Mouse (Mus musculus) adrenal gland, postnatal 0 days (tissue): ENCODE data around the gene Ptk6. TPM values are rescaled to one million over a fixed set of nuclear protein-coding genes. Genes with fewer than 3 reads are reported as not detected.

Experiments
- polyA plus RNA-seq: library from polyadenylated mRNA; unstranded; fragments of >200 nt; fragmentation: Nextera tagmentation; extraction: Ambion mirVana; gene quantifications from 2 replicates; pipeline ENCODE4 v1.2.1, GENCODE M21; 2015

Ptk6 gene
- polyA plus RNA-seq = 0.05 TPM in 1 of 2 replicates, not detected in the other

DNA sequence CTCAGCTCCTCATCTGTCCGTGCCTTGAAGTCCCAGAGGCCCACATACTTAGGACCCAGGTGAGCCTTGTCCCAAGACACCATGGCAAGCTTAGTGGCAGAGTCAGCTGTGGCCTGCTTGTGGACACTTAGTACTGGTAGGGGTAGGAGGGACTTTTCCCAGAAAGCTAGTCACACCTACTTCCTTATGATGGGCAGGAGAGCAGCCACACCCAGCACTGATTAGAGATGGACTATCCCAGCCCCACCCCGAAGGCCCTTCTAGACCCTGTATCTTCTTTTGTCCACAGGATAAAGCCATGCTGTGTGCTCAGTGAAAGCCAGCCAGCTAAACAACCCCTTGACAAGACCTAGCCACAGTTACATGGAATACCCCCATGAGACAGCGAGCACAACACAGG, at the start of gene Ptk6:
Ptk6 (minus strand) TSS at position 368 of the 400 bp plus-strand sequence.

GRCm38 (mm10) chr2:181241602-181242313, 39.2 kb upstream of the Ptk6 start, which contains the start of gene Helz2:
TSS of gene Helz2 (minus strand) at chr2:181242027.

GRCm38 (mm10) chr2:181219538-181220216, 17.1 kb upstream of the Ptk6 start, which contains the start of gene Fndc11:
TSS of gene Fndc11 (plus strand) at chr2:181220013.

DNA sequence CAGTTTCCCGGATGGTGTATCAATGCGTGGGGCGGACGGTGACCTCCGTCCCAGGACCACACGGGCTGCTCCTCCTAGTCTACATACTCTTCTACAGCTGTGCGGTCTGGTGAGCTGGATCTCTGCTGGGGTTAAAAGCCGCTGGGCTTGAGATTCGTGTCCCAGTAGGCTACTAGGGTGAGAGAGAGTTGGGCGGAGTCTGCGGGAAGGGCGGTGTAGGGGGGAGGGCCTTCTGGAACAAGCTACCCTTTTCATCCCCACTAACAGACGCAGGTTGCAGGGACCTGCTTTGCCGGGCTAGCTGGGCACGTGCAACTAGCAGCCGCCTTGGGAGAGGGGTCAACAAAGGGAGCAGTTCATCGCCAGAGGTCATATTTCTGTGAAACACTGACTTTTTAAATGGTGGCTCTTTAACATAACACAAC, 10.4 kb upstream of the Ptk6 start, which contains the start of gene Srms:
Srms (minus strand) TSS at position 165 of the 425 bp plus-strand sequence.

GRCm38 (mm10) chr2:181187121-181188000, 15.2 kb downstream of the Ptk6 start, which contains the start of gene Ppdpf:
TSS of gene Ppdpf (plus strand) at chr2:181187247.

DNA sequence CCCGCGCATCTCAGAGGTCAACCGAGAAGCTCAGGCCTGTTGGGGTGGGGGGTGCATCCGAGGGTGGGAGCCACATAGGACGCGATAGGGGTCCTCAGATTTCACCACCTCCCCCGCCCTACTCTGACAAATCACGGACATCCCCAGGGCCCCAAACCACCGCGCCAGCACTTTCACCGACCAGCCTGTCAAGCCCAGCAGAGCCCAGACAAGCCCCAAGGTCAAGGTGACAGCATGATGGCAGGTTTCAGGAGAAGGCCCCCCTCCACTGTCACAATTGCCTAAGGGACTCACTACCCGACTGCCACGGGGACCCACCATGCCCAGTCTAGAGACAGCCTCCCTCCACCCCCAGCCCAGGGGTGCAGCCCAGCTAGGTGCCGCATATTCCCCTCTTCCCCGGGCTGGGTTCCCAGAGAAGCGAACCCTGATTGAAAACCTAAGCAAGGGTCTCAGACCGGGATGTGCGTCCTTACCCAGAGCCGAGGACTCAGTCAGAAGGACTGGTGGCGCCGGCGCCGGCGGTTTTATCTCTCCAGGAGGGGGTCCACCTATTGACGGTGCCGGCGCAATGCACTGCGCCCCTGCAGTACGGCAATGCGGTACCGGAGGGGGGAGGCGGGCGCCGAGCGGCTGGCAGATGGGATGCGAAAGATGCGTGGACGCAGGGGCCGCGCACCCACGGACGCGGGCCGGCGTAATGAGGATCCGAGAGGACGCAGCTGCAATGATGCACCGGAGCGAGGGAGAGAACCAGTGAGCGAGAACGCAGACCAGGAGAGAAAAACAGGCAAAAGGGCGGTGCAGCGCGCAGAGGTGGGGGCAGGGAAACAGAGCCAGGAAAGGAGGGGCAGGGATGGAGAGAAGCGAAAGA, 46.1 kb downstream of the Ptk6 start, which contains the start of gene Eef1a2:
Eef1a2 (minus strand) TSS at position 767 of the 874 bp plus-strand sequence.

Other genes with a start within 250 kb of the Ptk6 start
- gene Nkain4, start 248.1 kb downstream of the Ptk6 start, polyA plus RNA-seq = 41.6 and 66.4 TPM in 2 replicates
- 44.6 and 60.0 TPM in 2 replicates for gene Arfgap1, start 235.6 kb downstream of the Ptk6 start, polyA plus RNA-seq
- 2.3 and 3.7 TPM in 2 replicates for gene Col20a1, start 216.3 kb downstream of the Ptk6 start, polyA plus RNA-seq
- gene Chrna4, start 159.2 kb downstream of the Ptk6 start, polyA plus RNA-seq = 3.1 and 5.4 TPM in 2 replicates
- 3.5 and 8.4 TPM in 2 replicates for gene Kcnq2, start 67.5 kb downstream of the Ptk6 start, polyA plus RNA-seq
- gene Eef1a2, start 45.8 kb downstream of the Ptk6 start, polyA plus RNA-seq = 2.8 and 7.1 TPM in 2 replicates
- 216 TPM in 2 replicates for gene Ppdpf, start 15.5 kb downstream of the Ptk6 start, polyA plus RNA-seq
- gene Srms, start 10.4 kb upstream of the Ptk6 start, polyA plus RNA-seq = 0.25 and 0.57 TPM in 2 replicates
- 0.41 TPM in 1 of 2 replicates, not detected in the other for gene Fndc11, start 17.2 kb upstream of the Ptk6 start, polyA plus RNA-seq
- gene Helz2, start 39.2 kb upstream of the Ptk6 start, polyA plus RNA-seq = 0.93 and 1.5 TPM in 2 replicates
- gene Gmeb2, start 85.2 kb upstream of the Ptk6 start, polyA plus RNA-seq = 7.2 and 8.2 TPM in 2 replicates
- gene Stmn3, start 111.7 kb upstream of the Ptk6 start, polyA plus RNA-seq = 90.5 and 285 TPM in 2 replicates
- 12.9 and 16.5 TPM in 2 replicates for gene Rtel1, start 117.0 kb upstream of the Ptk6 start, polyA plus RNA-seq
- 16.2 and 28.2 TPM in 2 replicates for gene Zgpat, start 162.1 kb upstream of the Ptk6 start, polyA plus RNA-seq
- gene Arfrp1, start 162.6 kb upstream of the Ptk6 start, polyA plus RNA-seq = 31.9 and 39.6 TPM in 2 replicates
- gene Lime1, start 177.3 kb upstream of the Ptk6 start, polyA plus RNA-seq = 9.4 and 10.7 TPM in 2 replicates